Comparison of ENCODE assay signal across 23 mouse cellular contexts in the genomic region with DNA sequence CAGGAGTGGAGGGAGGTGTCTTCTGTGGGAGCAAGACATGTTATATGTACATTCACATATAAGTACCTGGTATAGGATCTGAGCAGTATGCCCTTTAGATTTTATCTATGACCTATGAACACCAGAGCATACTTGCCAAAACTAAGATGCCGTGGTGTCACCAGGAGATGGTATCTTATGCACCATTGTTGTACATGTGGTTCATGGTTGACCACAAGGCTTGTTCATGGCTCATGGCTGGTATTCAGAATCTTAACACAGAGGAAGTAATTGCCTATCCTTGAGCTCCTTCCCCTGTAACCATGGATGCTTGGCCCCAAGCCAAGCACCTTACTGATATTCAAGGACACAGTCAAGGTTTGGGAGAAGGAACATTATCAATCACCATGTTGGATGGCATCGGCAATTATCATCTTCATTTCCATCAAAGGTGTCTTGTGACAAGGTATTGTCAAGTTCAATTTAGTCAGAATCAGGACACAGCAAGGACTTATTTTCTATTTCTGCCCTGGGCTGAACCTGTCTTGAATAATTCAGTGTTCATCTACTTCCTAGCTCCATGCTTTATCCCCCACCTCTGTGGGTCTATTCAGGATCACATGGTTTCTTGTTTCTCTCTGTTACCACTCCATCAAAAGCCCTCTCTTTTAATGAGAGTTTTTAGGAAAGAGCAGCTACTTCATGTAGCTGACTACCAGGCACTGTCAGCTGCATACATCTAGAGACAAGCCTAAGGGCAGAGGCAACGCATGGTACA.
"Had no signal": no experiment of that assay in that cellular context is flagged by ENCODE, and none has a peak within 500 bp of the region (broad histone marks: within the 10 kb centered on the region; RNA-seq: fewer than 3 reads in every experiment).

No protein-coding gene starts in this region.

- H3K36me3 ChIP-seq: kidney, embryonic 15.5 days; limb, embryonic 10.5 days; limb, embryonic 13.5 days; liver, embryonic 12.5 days; liver, embryonic 15.5 days; lung, embryonic 15.5 days; neural tube, embryonic 12.5 days; neural tube, embryonic 15.5 days had no signal

- DNase-seq: kidney, adult 11 months; kidney, adult 8-10 months; kidney, postnatal 14 days; kidney, postnatal 4 days; liver; lung, adult 18-20 months; lung, postnatal 10 days; lung, postnatal 36 days; right cerebral cortex, adult 18-20 months; right cerebral cortex, postnatal 14 days; right cerebral cortex, postnatal 4 days; thymus, adult 2 months; thymus, postnatal 14 days; thymus, postnatal 4 days had no signal

- ATAC-seq: liver, embryonic 12.5 days had no signal

- H3K4me2 ChIP-seq: kidney, embryonic 15.5 days; limb, embryonic 13.5 days; liver, embryonic 12.5 days; liver, embryonic 15.5 days; lung, embryonic 15.5 days; neural tube, embryonic 12.5 days; neural tube, embryonic 15.5 days had no signal

- H3K4me3 ChIP-seq: kidney, embryonic 15.5 days; limb, embryonic 10.5 days; limb, embryonic 13.5 days; liver, embryonic 12.5 days; liver, embryonic 15.5 days; lung, embryonic 15.5 days; neural tube, embryonic 12.5 days; neural tube, embryonic 15.5 days had no signal

- H3K27me3 ChIP-seq: kidney, embryonic 15.5 days; limb, embryonic 13.5 days; lung, embryonic 15.5 days had no signal

- H3K9ac ChIP-seq: kidney, embryonic 15.5 days; limb, embryonic 13.5 days; liver, embryonic 12.5 days; liver, embryonic 15.5 days; lung, embryonic 15.5 days; neural tube, embryonic 12.5 days; neural tube, embryonic 15.5 days had no signal

- H3K9me3 ChIP-seq: kidney, embryonic 15.5 days; limb, embryonic 10.5 days; limb, embryonic 13.5 days; liver, embryonic 12.5 days; liver, embryonic 15.5 days; lung, embryonic 15.5 days; neural tube, embryonic 12.5 days; neural tube, embryonic 15.5 days had no signal

- H3K27ac ChIP-seq: kidney, embryonic 15.5 days; limb, embryonic 10.5 days; limb, embryonic 13.5 days; liver, embryonic 12.5 days; liver, embryonic 15.5 days; lung, embryonic 15.5 days; neural tube, embryonic 12.5 days; neural tube, embryonic 15.5 days; stomach, postnatal 0 days had no signal
